In the genomic region with DNA sequence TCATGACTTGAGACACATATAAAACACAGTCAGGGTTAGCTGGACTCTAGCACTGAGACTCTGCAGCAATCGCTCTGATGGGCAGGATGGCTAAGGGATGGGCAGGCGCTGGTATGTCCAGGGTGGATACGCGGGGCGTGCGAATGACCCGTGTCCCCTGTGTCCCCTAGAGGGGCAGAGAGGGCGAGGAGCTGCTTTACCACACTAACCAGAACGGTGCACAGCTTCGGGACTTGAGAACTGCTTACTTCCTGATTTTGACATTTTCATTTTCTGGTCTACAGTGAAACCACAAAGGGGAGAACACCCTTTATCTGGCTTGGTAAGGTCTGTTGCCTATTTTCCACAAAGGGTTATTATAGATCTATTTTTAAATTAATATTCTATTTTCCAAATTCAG, we compare ENCODE assay signal across 15 mouse cellular contexts. TPM values are rescaled to one million over a fixed set of nuclear protein-coding genes. Genes with fewer than 3 reads are reported as not detected.
DNase-seq lines count a peak whose midpoint lies in the region; TF ChIP-seq lines count a peak whose summit lies in the region.
"Had no signal": no experiment of that assay in that cellular context is flagged by ENCODE, and none has a peak within 500 bp of the region (broad histone marks: within the 10 kb centered on the region; RNA-seq: fewer than 3 reads in every experiment).

No protein-coding gene starts in this region.

- peak overlapping the region; percentile 41 for H3K4me3 ChIP-seq in thymus, adult 2 months (ENCODE audit: control insufficient read depth, insufficient read depth, low read length)
- no peak overlapping the region for H3K4me3 ChIP-seq in macrophage (ENCODE audit: inconsistent target)
- H3K4me3 ChIP-seq: embryonic facial prominence, embryonic 15.5 days; left cerebral cortex, adult 2 months had no signal

- no peaks in the 10 kb centered on the region for H3K79me2 ChIP-seq in macrophage (ENCODE audit: inconsistent target)

- WGBS in thymus, adult 2 months = 8% methylated on average over 10 of the region's 10 CpGs
- 9% methylated on average over 10 of the region's 10 CpGs for WGBS in macrophage (ENCODE audit: missing documents)

- DNase-seq in thymus, adult 2 months = no peak
- no peak for DNase-seq in thymus, postnatal 10 days (ENCODE audit: low spot score in 2 of 2)
- peak; percentile 56 for DNase-seq in c-Kit-positive CD71-negative TER-119-negative erythroid progenitor cells, embryonic 14.5 days (ENCODE audit: low read depth)
- DNase-seq in thymus, postnatal 36 days = peak; percentile 44 to 46
- DNase-seq in gastrocnemius, postnatal 10 days = no peak
- DNase-seq in heart, postnatal 36 days = no peak
- DNase-seq in embryo, embryonic 9.5 days (ENCODE audit: extremely low spot score) = no peak
- DNase-seq: adrenal gland, postnatal 25 days; cerebellum, postnatal 14 days; kidney, postnatal 25 days; lung, adult 2 months had no signal

- intact Hi-C loops in heart, postnatal 36 days (cut with DNase I) = no loop called here

- peak overlapping the region; percentile 14; the same call in 1 of the 2 replicates for H3K27ac ChIP-seq in thymus, adult 2 months (ENCODE audit: control insufficient read depth, insufficient read depth, low read length)
- H3K27ac ChIP-seq in macrophage = peak overlapping the region; percentile 71
- H3K27ac ChIP-seq: embryonic facial prominence, embryonic 15.5 days; left cerebral cortex, adult 2 months had no signal

- no peaks in the 10 kb centered on the region for H3K36me3 ChIP-seq in thymus, adult 2 months (ENCODE audit: control insufficient read depth, insufficient read depth, low read length)
- no peaks in the 10 kb centered on the region for H3K36me3 ChIP-seq in macrophage (ENCODE audit: inconsistent target)
- H3K36me3 ChIP-seq: embryonic facial prominence, embryonic 15.5 days had no signal

- peaks cover 44% of the 10 kb centered on the region for H3K4me1 ChIP-seq in thymus, adult 2 months (replicated peaks; ENCODE audit: control insufficient read depth, insufficient read depth, low read length)

- no peak for TF ChIP-seq POLR2A in thymus, adult 2 months (IDR thresholded peaks at IDR 0.05; ENCODE audit: control insufficient read depth, extremely low read depth, insufficient read depth, low read length, poor library complexity)

- no peaks in the 10 kb centered on the region for H3K27me3 ChIP-seq in thymus, adult 2 months (ENCODE audit: control insufficient read depth, insufficient read depth, low read length)
- H3K27me3 ChIP-seq: embryonic facial prominence, embryonic 15.5 days had no signal

- no peak for TF ChIP-seq CTCF in thymus, adult 2 months (IDR thresholded peaks at IDR 0.05; ENCODE audit: borderline replicate concordance, control insufficient read depth, extremely low read depth, insufficient read depth, low read length, poor library complexity)

RNA-seq across cellular contexts. Expression of a gene that starts 44.6 kb away (rescaled TPM):
- polyA plus RNA-seq in thymus, adult 2 months (2012; rRNA removed) = 12.1 and 15.3 TPM in 2 replicates
- 10 to 100 TPM in 7 of 26 experiments, 1 to 10 TPM in 17, under 1 TPM in 1, not detected in 1; 0.91 to 22.8 (median 6.3) TPM for total RNA-seq in macrophage (2018; cell fraction: chromatin; rRNA removed)
- total RNA-seq in macrophage (2018; cell fraction: cytosol; rRNA removed) = 1 to 10 TPM; 2.5 to 6.6 (median 4.2) TPM
- 10 to 100 TPM in 2 of 26 experiments, 1 to 10 TPM in 24; 1.3 to 12.4 (median 3.7) TPM for total RNA-seq in macrophage (2018; cell fraction: nucleus; rRNA removed)
- polyA plus RNA-seq in macrophage (2018) = 2.4 to 6.6 TPM (median 3.2 TPM) in 3 replicates
- 10 to 100 TPM; 10.9 to 12.3 TPM for total RNA-seq in gastrocnemius, postnatal 10 days (2021)
- 10 to 100 TPM; 12.2 to 12.7 TPM for total RNA-seq in heart, postnatal 36 days (2021)

RNA-seq across cellular contexts. Expression of a gene that starts 44.9 kb away (rescaled TPM):
- 34.0 and 42.9 TPM in 2 replicates for polyA plus RNA-seq in thymus, adult 2 months (2012; rRNA removed)
- total RNA-seq in macrophage (2018; cell fraction: chromatin; rRNA removed) = 1 to 10 TPM in 25 of 26 experiments, under 1 TPM in 1; 0.87 to 4.8 (median 2.7) TPM
- 10 to 100 TPM in 24 of 26 experiments, 1 to 10 TPM in 2; 8.0 to 16.2 (median 12.1) TPM for total RNA-seq in macrophage (2018; cell fraction: cytosol; rRNA removed)
- total RNA-seq in macrophage (2018; cell fraction: nucleus; rRNA removed) = 10 to 100 TPM in 16 of 26 experiments, 1 to 10 TPM in 10; 1.9 to 16.0 (median 11.4) TPM
- polyA plus RNA-seq in macrophage (2018) = 9.4 to 12.8 TPM (median 11.9 TPM) in 3 replicates
- total RNA-seq in gastrocnemius, postnatal 10 days (2021) = 10 to 100 TPM; 11.0 to 11.1 TPM
- total RNA-seq in heart, postnatal 36 days (2021) = 10 to 100 TPM in 1 of 2 experiments, 1 to 10 TPM in 1; 9.3 to 12.3 TPM

RNA-seq across cellular contexts. Expression of a gene that starts 45.0 kb away (rescaled TPM):
- not detected in 2 replicates for polyA plus RNA-seq in thymus, adult 2 months (2012; rRNA removed)
- total RNA-seq in macrophage (2018; cell fraction: chromatin; rRNA removed) = 1 to 10 TPM in 1 of 26 experiments, not detected in 25; 1.3 TPM
- under 1 TPM in 1 of 26 experiments, not detected in 25; 0.22 TPM for total RNA-seq in macrophage (2018; cell fraction: cytosol; rRNA removed)
- total RNA-seq in macrophage (2018; cell fraction: nucleus; rRNA removed) = under 1 TPM in 2 of 26 experiments, not detected in 24; 0.44 to 0.72 TPM
- polyA plus RNA-seq in macrophage (2018) = not detected in 3 replicates
- total RNA-seq in gastrocnemius, postnatal 10 days (2021) = under 1 TPM in 1 of 2 experiments, not detected in 1; 0.56 TPM
- 1 to 10 TPM in 1 of 2 experiments, under 1 TPM in 1; 0.33 to 1.7 TPM for total RNA-seq in heart, postnatal 36 days (2021)
- total RNA-seq: left cerebral cortex, adult 2 months had no signal
- polyA plus RNA-seq: lung, adult 2 months; midbrain, embryonic 16.5 days had no signal

Comparison
In these comparisons a context has a peak if more than half of its experiments do, and no peak if none do; other contexts are left out.
1. DNase-seq: peak in c-Kit-positive CD71-negative TER-119-negative erythroid progenitor cells, embryonic 14.5 days (single experiment) and thymus, postnatal 36 days (2 of 2); none in thymus, adult 2 months (single experiment), thymus, postnatal 10 days (0 of 2), gastrocnemius, postnatal 10 days (single experiment), heart, postnatal 36 days (0 of 2) and embryo, embryonic 9.5 days (single experiment).